Mouse (Mus musculus) CH12.LX (cell line): Measurements from ENCODE around the gene Tlr9. TPM values are rescaled to one million over a fixed set of nuclear protein-coding genes. Genes with fewer than 3 reads are reported as not detected.

Experiments
- DNase-seq: peaks from one replicate; pipeline ENCODE4 v3.0.0-alpha.2; 2013; ENCODE audit errors: extremely low read depth
- H3K27ac ChIP-seq: 2 replicates; pipeline ENCODE4 v1.5.1; 2012; ENCODE audit warnings: low read depth, mild to moderate bottlenecking, control low read depth, moderate library complexity; ENCODE audit not compliant: insufficient read depth
- H3K27me3 ChIP-seq: replicated peaks from 2 replicates; pipeline ENCODE3; 2012; ENCODE audit warnings: inconsistent platforms
- H3K36me3 ChIP-seq, 2 experiments: replicated peaks in 1 of 2; 2 replicates each; pipeline versions ENCODE3 to v1.6.1; 2012; ENCODE audit warnings: inconsistent platforms in 1 of 2, low read length in 1 of 2, mild to moderate bottlenecking in 1 of 2, mixed read lengths in 1 of 2, moderate library complexity in 1 of 2; ENCODE audit not compliant: control insufficient read depth in 1 of 2, insufficient read depth in 1 of 2
- H3K4me1 ChIP-seq, 2 experiments: 2 replicates each; pipeline ENCODE4 v1.6.1; 2012; ENCODE audit warnings: inconsistent platforms in 1 of 2, moderate library complexity in 1 of 2; ENCODE audit not compliant: insufficient read depth in 2 of 2, control insufficient read depth in 1 of 2
- H3K4me2 ChIP-seq: 2 replicates; pipeline ENCODE4 v1.6.1; 2012; ENCODE audit warnings: low read depth, mild to moderate bottlenecking, control low read depth; ENCODE audit not compliant: poor library complexity, insufficient read depth, severe bottlenecking
- H3K4me3 ChIP-seq, 3 experiments: fragments of 150-350 bp in 1 of 3; sonication (generic) in 1 of 3; replicated peaks in 1 of 3; 2 replicates each; pipeline versions ENCODE3 to v1.5.1; 2011 to 2012; ENCODE audit warnings: low read depth in 2 of 3, low read length in 2 of 3, mild to moderate bottlenecking in 2 of 3, moderate library complexity in 2 of 3, control low read depth in 1 of 3, improper control_type of control experiment in 1 of 3, inconsistent platforms in 1 of 3, mixed read lengths in 1 of 3; ENCODE audit not compliant: poor library complexity in 1 of 3
- H3K79me2 ChIP-seq: replicated peaks from 2 replicates; pipeline ENCODE4 v1.6.1; 2012; ENCODE audit warnings: mild to moderate bottlenecking, moderate library complexity; ENCODE audit not compliant: control insufficient read depth, poor library complexity, insufficient read depth, severe bottlenecking; ENCODE audit errors: extremely low read depth
- H3K9ac ChIP-seq: 2 replicates; pipeline ENCODE4 v1.6.1; 2012; ENCODE audit warnings: low read depth, mild to moderate bottlenecking, control low read depth, moderate library complexity; ENCODE audit not compliant: insufficient read depth
- H3K9me3 ChIP-seq: replicated peaks from 2 replicates; pipeline ENCODE3; 2012; ENCODE audit warnings: low read length, inconsistent platforms, mixed read lengths
- CHD2 ChIP-seq: IDR thresholded peaks from 2 replicates; pipeline ENCODE4 v1.6.1; 2011; ENCODE audit warnings: low read length, improper control_type of control experiment
- CTCF ChIP-seq, 2 experiments: IDR thresholded peaks in 1 of 2; conservative IDR thresholded peaks in 1 of 2; 2 replicates each; pipeline ENCODE4 v1.5.1; 2011 to 2012; ENCODE audit warnings: low read depth in 2 of 2, low read length in 2 of 2, improper control_type of control experiment in 1 of 2, inconsistent platforms in 1 of 2, mild to moderate bottlenecking in 1 of 2, moderate library complexity in 1 of 2
- E2F4 ChIP-seq: IDR thresholded peaks from 2 replicates; pipeline ENCODE4 v1.6.1; 2011; ENCODE audit warnings: low read depth, low read length, improper control_type of control experiment; ENCODE audit not compliant: insufficient replicate concordance
- EP300 ChIP-seq: IDR thresholded peaks from 2 replicates; pipeline ENCODE4 v1.6.1; 2011; ENCODE audit warnings: low read length, improper control_type of control experiment
- ETS1 ChIP-seq: conservative IDR thresholded peaks from 2 replicates; pipeline ENCODE4 v1.6.1; 2012; ENCODE audit warnings: low read depth, mild to moderate bottlenecking, inconsistent platforms, low read length, improper control_type of control experiment, moderate library complexity
- JUND ChIP-seq: conservative IDR thresholded peaks from 2 replicates; pipeline ENCODE4 v1.6.1; 2011; ENCODE audit warnings: low read depth, low read length, improper control_type of control experiment
- KAT2A ChIP-seq: IDR thresholded peaks from 2 replicates; pipeline ENCODE4 v1.6.1; 2012; ENCODE audit warnings: low read length, improper control_type of control experiment, inconsistent platforms; ENCODE audit not compliant: insufficient replicate concordance
- MAFK ChIP-seq: IDR thresholded peaks from 2 replicates; pipeline ENCODE4 v1.6.1; 2011; ENCODE audit warnings: low read length, improper control_type of control experiment; ENCODE audit not compliant: insufficient replicate concordance
- MAX ChIP-seq: IDR thresholded peaks from 2 replicates; pipeline ENCODE4 v1.6.1; 2011; ENCODE audit warnings: low read length, improper control_type of control experiment
- MEF2A ChIP-seq: IDR thresholded peaks from 2 replicates; pipeline ENCODE4 v1.6.1; 2014; ENCODE audit warnings: low read depth, mild to moderate bottlenecking, inconsistent platforms, low read length, improper control_type of control experiment, borderline replicate concordance
- MXI1 ChIP-seq: IDR thresholded peaks from 2 replicates; pipeline ENCODE4 v1.6.1; 2011; ENCODE audit warnings: mild to moderate bottlenecking, low read depth, low read length, improper control_type of control experiment
- NELFE ChIP-seq: IDR thresholded peaks from 2 replicates; pipeline ENCODE4 v1.6.1; 2011; ENCODE audit warnings: low read depth, low read length, improper control_type of control experiment
- POLR2AphosphoS2 ChIP-seq: IDR thresholded peaks from 2 replicates; pipeline ENCODE4 v1.6.1; 2011; ENCODE audit warnings: low read depth, low read length, improper control_type of control experiment
- RCOR1 ChIP-seq: conservative IDR thresholded peaks from 2 replicates; pipeline ENCODE4 v1.6.1; 2012; ENCODE audit warnings: low read depth, mild to moderate bottlenecking, inconsistent platforms, low read length, improper control_type of control experiment
- TBP ChIP-seq: conservative IDR thresholded peaks from 2 replicates; pipeline ENCODE4 v1.6.1; 2011; ENCODE audit warnings: low read depth, low read length, improper control_type of control experiment
- USF2 ChIP-seq: conservative IDR thresholded peaks from 2 replicates; pipeline ENCODE4 v1.6.1; 2011; ENCODE audit warnings: low read depth, low read length, improper control_type of control experiment
- ZC3H11A ChIP-seq: IDR thresholded peaks from 2 replicates; pipeline ENCODE4 v1.6.1; 2012; ENCODE audit warnings: low read depth, mild to moderate bottlenecking, inconsistent platforms, low read length, improper control_type of control experiment
- ZKSCAN1 ChIP-seq: IDR thresholded peaks from 2 replicates; pipeline ENCODE4 v1.6.1; 2012; ENCODE audit warnings: low read depth, inconsistent platforms, low read length, improper control_type of control experiment, borderline replicate concordance
- ZMIZ1 ChIP-seq: IDR thresholded peaks from 2 replicates; pipeline ENCODE4 v1.6.1; 2012; ENCODE audit warnings: low read depth, mild to moderate bottlenecking, inconsistent platforms, low read length, improper control_type of control experiment
- ZNF384 ChIP-seq: IDR thresholded peaks from 2 replicates; pipeline ENCODE4 v1.6.1; 2012; ENCODE audit warnings: low read depth, low read length, improper control_type of control experiment, inconsistent platforms
- dilution Hi-C: fragments of 300-500 bp; cut with MboI; formaldehyde crosslinking; loops from 2 replicates; pipeline ENCODE4 v1.14.3; 2020; ENCODE audit warnings: low sequenced_read_pairs; ENCODE audit not compliant: extremely low pct_unique_long_range_greater_than_20kb, extremely low pct_ligation_motif_present
- in situ Hi-C: fragments of 300-500 bp; cut with MboI; formaldehyde crosslinking; loops from 3 replicates; pipeline ENCODE4 v1.14.3; 2019; ENCODE audit warnings: low sequenced_read_pairs, low pct_ligation_motif_present, low pct_unique_long_range_greater_than_20kb, mixed read lengths
- polyA plus RNA-seq: library from polyadenylated mRNA; unstranded; fragments of >175 nt; gene quantifications from 2 replicates; pipeline ENCODE4 v1.2.1, GENCODE M21; 2012; ENCODE audit warnings: low read depth; ENCODE audit not compliant: insufficient read length
- total RNA-seq, 2 experiments: library from RNA; depleted of rRNA; stranded (reverse); fragments of 300-350 nt in 1 of 2; fragments of >200 nt in 1 of 2; gene quantifications; 2 replicates each; pipeline ENCODE4 v1.2.3; 2012 to 2014

The Tlr9 gene
- total and polyA plus RNA-seq, 3 experiments: 1.0 to 12.5 (median 1.4) TPM

DNA sequence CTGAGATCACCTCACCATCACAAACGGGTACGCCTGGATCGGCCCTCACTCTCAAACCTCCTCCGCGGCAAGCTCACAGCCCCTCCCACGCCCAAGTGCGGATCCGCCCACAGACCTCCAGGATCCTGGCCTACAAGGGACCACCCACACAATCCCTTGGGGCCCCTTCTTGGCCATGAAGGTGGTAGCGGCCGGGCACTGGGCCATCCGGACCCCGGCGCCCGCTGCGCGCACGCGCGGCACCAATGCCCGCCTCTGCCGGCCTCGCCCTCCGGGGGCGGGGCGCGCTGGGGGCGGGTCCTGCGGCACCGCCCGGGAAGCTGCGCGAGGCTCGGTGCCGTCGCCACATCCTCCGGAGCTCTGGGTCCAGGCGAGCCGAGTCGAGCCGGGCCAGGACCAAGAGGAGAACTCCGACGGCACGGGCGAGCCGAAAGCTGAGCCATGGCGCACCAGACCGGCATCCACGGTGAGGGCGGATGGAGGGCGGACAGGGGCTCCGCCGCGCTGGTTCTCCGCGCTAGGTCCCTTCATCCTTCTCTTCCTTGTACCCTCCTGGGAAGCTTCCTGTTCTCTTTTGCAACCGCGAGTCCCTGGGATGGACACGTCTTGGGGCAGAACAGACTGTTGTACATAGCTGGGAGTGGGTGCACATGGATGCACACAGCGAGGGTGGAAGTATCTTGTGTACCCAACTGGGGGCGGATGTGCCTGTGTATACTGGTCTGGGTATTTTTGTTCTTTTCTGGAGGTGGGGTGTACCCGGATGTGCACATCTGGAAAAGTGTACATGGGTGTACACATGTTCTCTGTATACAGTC, 19.4 kb upstream of the Tlr9 start, which contains the start of gene Twf2 (continued):
- TF ChIP-seq ZNF384: no peak
- peak; percentile 76 for TF ChIP-seq MXI1
- TF ChIP-seq POLR2AphosphoS2: 0 out of 2 replicates have a peak, but pooled peaks have one; percentile 52
- peak; percentile 64; the same call in 1 of the 2 replicates for TF ChIP-seq NELFE
- no peak for TF ChIP-seq MAX

DNA sequence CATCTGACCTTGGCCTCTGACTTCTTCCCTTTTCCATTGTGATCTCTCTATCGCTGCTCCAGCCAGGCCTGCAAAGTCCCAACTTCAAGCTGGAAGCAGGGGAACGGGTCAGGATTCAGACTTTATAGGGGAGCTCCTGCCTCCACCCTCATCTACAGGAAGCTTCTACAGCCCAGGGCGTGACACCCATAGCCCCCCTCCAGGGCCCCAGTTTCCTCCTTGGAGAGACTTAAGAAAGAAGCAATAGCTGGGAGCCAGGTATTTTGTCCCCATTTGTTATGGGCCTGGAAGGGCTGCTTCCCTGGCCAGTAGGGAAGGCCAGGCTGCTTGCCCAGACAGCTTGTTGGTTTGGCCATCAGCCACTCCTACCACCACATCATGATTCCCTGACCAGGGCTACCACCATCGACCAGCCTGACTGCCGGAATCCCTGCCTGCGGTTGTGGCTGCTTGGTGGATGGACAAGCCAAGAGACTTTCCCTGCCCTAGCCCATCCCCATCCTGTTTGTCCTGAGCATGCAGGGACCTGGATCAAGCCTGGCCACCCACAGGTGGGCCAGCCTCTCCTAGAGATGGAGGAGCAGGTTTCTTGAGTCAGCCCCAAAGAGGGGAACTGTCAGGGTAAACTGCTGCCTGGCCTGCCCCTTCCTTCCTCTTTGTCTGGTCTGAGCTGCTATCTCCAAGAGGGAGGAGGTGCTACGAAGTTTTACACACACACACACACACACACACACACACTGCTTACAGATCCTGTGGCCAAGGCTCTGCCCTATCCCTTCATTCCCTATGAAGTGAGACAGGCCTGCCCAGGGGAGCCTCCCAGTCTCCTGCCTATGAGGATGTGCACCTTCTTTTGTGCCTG, 18.2 kb upstream of the Tlr9 start:
- TF ChIP-seq EP300 (no peak), TBP (no peak), ZMIZ1 (no peak), ETS1 (no peak), MEF2A (no peak), ZKSCAN1 (no peak), KAT2A (no peak), CHD2 (no peak), RCOR1 (no peak), ZC3H11A (no peak), USF2 (no peak), E2F4 (no peak), MXI1 (no peak), MAFK (no peak), POLR2AphosphoS2 (no peak), JUND (no peak), ZNF384 (no peak), CTCF (conservative IDR thresholded peaks at IDR 0.05 in 1 of 2, IDR thresholded peaks at IDR 0.05 in 1 of 2; ENCODE audit: low read depth in 2 of 2, low read length in 2 of 2) (no peak)

More for the DNA sequence above, 18.2 kb upstream of the Tlr9 start:
- H3K9me3 ChIP-seq: no peaks in the 10 kb centered on the region
- DNase-seq: no peak
- no peaks in the 10 kb centered on the region for H3K27me3 ChIP-seq
- H3K9ac ChIP-seq: no peak overlapping the region
- in situ Hi-C loops (no loop called here), dilution Hi-C loops (no loop called here)
- 0 out of 2 replicates have a peak overlapping the region, but pooled peaks have one; percentile 12 for H3K27ac ChIP-seq
- H3K4me3 ChIP-seq: peak overlapping the region; percentile 75 to 95 (median 93)
- peaks cover 7% of the 10 kb centered on the region for H3K79me2 ChIP-seq
- H3K4me2 ChIP-seq: peak overlapping the region; percentile 57; the same call in 1 of the 2 replicates
- H3K36me3 ChIP-seq: peaks cover 14 to 43% of the 10 kb centered on the region in 2 experiments
- H3K4me1 ChIP-seq: peaks cover 25 to 62% of the 10 kb centered on the region in 2 experiments
